Mouse (Mus musculus) urinary bladder, postnatal 10 days (tissue): ENCODE measurements around the gene Zfp384.

Source experiments
- DNase-seq: peaks from one replicate; pipeline ENCODE4 v3.0.0; 2022; ENCODE audit warnings: low spot score

The Zfp384 gene

DNA sequence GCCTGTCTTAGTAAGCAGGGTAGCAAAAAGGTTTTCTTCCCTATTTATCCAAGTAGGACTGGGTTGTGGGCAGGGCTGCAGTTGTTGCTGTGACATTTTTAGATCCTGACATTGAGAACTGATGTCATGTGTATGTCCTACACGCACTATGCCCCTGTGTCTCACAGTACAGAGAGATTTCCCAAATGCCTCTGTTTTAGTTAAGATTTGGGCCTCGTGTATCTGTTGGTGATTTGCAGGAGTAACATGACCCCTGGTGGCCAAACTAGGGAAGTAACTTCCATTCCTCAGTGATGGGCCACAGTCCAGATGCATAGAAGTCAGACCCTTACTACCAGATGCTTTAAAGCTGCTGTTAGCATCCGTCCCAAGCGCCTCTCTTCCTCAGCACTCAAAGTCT is 75.5 kb downstream of the Zfp384 start:
- DNase-seq = no peak
